Mouse (Mus musculus): Measurements from ENCODE around the gene Cryba2.

Cryba2 gene

DNA sequence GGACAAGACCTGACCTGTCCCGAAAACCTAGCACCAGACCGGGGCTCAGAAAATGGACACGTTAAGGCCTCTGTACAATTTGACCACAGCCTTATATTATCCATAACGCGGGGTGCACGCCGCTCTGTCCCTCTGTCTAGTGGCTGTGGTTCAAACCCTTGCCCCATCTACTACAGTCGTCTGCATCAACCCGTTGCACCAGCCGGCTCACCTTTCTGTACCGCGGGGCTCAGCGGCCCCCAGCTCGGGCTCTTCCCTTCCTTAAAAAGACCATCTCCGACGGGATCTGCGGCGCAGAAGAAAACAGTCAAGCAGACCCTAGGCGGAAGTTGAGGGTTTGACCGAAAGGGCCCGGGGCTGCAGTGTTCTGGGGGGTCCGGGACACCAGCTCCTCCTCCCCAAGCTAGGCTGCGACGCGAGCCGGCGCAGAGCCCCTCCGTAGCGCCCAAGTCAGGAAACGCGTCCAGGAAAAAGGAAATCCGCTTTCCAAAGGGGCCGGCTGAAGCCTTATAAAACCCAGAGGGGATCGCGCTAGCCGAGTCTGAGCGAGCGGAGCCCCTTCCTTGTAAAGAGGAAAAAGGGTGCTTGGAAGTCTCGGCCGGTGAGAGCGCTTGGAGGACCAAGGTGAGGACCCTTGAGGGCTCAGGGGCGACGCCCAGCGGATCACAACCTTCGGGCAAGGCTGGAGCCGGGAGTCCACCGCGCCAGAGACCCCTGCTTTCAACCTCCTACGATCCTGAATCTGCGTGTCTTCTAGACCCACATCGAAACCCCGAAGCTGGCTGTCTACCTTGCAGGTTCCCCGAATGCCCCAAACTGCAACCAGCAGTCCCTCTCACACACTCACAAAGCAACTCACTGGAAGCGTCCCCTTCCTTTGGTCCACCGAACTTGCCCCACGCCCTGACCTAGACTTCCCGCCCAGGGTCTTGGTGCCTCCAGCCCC lies 8.5 kb downstream of the Cryba2 start:
- WGBS, result 3% methylated on average over 57 of the region's 57 CpGs

DNA sequence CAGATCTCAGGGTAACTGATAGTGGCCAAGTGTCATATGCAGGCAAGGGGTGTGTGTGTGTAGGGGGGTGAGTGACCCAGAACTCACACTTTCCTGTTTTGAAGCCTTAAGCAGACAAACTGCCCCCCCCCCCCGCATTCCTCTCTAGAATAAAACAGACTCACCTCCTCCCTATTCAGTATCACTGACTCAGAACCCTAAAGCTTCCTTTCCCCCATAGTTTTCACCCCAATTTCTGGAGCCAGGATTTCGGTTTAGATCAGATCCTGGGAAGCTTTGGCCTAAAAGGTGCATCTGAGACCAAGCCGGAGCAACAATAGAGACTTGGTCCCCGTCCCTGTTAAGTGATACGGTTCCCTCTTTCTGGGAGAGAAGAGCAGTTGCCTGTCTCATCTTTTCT lies 9.5 kb downstream of the Cryba2 start:
- 53% methylated on average over 5 of the region's 5 CpGs for WGBS

DNA sequence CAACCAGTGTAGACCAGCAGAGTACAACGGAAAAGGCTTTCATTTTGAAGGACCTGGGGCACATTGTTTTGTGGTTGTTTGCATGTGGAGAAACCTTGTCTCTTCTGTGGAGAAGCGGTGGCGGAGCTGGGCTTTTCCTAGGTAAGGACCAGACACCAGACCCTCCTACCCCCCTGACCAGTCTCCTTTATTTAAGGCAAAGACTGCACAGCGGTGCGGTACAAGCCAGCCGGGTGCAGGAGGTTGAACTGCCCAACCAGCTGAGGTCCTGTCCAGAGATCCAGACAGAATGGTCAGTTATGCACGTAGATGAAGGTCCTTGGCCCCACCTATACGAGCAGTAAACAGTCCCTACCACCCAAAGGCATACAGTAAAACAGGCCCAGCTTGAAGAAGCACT lies 10.1 kb downstream of the Cryba2 start:
- 40% methylated on average over 8 of the region's 8 CpGs for WGBS

DNA sequence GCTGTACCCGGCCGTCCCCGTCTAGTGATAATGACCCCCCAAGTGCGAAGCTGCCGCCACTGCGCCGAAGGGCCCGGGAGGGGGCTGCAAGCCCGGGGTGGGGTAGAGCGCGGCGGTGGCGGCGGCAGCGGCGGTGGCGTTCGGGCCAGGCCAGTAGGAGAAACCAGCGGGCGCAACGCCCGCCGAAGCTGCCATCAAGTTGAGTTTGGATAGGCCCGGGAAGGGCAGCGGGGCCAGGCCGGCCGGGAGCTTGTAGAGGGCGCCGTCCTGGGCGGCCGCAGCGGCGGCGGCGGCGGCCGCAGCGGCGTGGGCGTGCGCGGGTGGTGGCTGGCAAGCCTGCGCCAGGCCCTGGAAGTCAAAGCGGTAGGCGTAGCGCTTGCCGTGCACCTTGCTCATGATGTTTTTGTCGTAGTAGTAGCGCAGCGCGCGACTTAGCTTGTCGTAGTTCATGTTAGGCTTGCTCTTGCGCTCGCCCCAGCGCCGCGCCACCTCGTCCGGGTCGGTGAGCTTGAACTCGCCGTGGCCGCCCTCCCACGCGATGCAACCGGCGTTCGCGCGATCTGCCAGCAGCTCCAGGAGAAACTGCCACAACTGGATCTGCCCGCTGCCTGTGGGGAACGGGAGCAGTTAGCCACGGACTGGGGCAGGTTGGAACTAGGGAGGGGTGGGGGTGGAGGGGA lies 10.7 kb downstream of the Cryba2 start:
- 1% methylated on average over 73 of the region's 74 CpGs for WGBS

DNA sequence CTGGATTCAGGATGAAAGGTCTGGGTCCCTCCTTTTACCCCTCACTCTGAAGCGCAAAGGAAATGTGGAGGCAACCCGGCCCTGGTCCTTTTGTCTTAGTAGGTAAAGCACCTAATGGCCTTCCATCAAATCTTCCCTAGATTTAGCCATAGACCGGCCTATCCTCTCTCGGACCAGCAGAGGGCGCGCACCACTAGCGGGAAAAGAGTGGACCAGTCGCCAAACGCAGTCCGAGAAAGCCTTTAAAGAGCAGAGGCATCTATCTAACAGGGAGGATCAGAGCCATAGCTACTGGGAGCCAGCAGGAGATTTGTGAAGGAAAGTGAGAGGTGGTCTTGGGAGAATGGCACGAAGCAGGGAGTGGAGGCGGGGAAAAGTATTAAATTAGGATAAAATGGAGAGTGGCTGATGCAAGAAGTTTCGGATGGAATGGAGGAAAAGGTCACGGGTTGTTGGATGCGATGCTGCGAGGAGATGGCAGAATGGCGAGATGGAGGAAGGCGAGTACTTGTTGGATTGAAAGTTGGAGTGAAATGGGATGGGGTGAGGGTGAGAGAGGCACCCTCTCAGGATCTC lies 12.1 kb downstream of the Cryba2 start:
- 8% methylated on average over 18 of the region's 18 CpGs for WGBS

DNA sequence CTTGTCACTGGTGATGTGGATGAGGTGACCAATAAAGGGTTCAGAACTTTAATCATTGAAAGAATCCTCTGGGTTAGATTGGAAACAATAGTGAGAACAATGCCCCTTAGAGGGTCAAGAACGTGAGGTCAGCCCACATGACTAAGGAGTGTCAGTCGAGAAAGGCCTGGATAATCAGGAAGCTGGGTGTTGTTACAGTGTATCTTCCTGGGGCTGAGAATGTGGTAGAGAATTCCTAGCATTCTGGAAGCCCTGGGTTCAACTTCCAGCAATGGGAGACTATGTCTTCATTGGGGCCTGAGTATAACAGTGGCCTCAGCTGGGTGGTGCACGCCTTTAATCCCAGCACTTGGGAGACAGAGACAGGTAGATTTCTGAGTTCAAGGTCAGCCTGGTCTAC lies 15.7 kb downstream of the Cryba2 start:
- WGBS, result 54% methylated on average over 3 of the region's 3 CpGs

DNA sequence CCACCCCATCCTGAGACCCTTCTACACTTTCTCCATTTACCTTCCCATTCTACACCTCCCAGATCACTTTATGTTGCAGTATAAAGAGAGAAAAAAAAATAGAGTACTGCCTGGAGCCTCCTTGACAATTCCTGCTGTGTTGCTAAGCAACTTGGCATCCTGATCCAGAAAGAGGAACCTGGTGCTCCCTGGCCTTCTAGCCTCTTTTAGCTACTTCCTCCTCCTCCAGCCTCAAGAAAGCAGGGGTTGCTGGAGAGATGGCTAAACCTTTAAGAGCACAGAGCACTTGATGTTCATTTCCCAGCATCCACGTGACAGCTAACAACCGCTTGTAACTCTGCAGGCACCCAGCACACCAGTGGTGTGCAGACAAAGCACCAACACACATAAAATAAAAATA lies 20.7 kb downstream of the Cryba2 start:
- 39% methylated on average over 2 of the region's 2 CpGs for WGBS

DNA sequence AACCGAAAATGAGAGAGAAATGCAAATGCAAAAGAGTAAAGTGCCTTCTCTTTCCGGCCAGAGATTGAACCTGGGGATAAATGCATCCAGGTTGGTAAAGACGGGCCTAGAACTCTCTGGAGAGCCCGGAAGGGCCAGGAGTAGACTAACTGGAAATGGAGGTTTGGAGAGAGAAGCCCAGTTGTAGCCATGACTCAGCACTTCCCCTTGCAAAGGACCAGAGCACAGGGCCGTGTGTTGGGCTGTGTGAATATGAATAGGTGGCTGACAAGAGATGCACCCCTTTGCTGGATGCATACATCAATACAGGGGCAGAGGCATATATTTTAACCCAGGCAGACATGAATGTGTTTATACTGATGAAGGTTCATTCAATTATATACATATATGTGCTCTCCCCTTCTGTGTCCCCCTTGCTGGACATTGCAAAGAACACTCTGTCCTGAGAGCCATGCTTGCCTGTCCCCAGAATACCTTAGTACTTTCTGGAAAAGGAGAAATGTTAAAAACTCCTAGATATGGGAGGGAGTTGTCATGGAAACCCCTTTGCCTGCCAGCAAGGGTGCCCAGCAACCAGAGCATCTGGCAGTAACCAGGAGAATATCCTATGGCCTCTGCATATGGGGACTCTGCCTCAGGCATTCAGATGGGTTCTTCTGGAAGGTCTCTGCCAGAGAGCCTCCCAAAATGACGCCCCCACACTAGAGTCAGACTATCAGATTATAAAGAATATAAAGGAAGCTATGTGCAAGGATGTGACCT lies 33.5 kb downstream of the Cryba2 start:
- WGBS, result 27% methylated on average over 6 of the region's 6 CpGs

DNA sequence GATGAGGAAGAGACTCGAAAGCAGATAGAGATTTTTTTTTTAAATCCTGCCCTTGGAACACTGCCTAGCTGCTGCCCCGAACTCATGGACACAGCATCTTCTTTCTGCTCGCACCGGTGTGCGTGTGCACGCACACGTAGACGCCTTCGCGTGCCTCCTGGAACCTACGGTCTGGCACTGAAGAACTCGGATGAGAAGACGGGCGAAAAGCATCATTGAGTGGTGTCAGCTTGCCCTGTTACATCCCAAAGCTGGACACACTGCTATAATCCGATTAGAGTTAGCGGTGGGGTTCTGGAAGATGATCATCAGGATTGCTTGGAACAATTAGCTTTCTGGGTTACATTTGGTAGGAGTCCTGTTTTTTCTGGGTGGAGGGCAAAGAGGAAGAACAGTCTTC lies 34.1 kb downstream of the Cryba2 start:
- 6% methylated on average over 16 of the region's 16 CpGs for WGBS

DNA sequence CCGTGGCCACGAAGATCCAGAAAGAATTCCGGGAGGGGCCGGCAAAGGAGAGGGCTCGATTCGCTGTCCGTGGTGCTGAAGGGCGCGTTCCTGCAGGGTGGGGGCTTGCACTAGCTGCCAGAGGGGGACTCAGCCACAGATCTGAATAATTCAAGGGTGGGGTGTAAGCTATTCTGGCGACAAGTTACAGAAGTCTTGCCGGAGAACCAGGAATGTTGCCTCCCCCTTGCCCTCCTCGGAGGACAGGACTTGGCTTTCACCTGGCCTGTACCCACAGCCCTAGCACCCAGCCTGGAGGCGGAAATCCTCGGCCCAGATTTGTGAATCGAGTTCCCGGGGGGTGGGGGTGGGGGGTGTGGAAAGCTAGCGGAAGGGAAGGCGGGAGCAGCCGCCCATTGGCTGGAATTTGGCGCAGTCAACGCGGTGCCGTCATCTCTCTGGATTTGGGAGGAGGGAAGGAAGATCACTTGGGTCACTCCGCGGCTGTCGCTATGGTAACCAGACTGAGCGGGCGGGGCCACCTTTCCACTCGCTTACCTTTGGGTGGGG lies 34.7 kb downstream of the Cryba2 start:
- 1% methylated on average over 29 of the region's 29 CpGs for WGBS

DNA sequence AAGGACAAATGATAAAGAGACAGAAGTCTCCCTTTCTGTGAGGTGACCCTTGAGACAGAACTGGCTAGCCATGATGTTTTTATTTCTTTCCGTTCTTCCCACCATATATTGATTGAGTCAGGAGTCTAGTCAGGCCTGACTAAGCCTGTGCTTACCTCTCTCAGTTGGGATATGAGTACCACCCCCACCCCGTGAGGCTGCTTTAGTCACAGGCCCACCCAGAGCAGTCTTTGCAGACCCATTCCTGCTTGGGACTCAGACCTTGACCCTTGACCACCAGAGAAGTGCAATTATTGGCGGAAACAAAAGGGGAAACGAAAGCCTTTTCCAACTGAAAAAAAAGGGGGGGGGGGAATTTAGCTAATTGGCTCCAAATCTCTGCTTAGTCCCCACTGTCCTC lies 35.3 kb downstream of the Cryba2 start:
- WGBS, result 7% methylated on average over 4 of the region's 4 CpGs

DNA sequence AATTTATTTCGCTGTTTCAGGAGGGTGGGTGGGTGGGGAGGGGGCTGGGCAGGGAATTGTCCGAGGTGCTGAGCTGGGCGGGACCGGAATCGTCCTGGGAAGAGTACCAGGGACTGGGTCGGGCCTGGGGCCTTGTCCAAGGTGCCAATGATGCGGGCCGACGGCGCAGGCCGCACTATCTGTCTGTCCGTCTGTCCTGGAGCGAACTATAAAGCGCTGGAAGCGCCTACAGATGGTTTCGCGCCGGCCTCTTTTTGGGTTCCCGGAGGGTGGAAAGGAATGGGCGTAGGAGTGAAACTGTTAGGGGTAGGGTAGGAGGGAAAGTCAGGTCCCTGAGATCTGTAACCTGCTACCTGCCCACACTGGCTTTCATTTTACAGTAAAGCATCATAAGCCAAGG lies 35.7 kb downstream of the Cryba2 start:
- WGBS, result 9% methylated on average over 20 of the region's 20 CpGs

DNA sequence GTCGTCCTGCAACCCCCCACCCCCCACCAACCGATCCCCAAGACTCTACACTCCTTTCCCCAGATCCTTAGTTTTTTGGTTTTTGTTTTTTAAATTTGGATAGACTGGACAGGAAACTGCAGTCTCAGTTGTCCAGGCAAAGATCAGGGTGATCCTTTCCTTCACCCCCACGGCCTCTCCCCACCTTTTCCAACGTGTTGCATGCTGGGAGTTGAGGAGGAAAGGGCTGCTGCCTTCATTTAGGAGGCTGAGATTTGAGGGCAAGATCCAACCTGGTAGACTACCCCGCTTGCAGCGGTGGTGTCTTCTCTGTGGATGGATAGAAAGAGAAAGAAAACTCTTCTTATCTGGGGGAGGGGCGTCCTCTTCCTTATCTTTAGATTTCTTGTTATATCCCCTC lies 36.2 kb downstream of the Cryba2 start:
- WGBS, result 2% methylated on average over 7 of the region's 7 CpGs

DNA sequence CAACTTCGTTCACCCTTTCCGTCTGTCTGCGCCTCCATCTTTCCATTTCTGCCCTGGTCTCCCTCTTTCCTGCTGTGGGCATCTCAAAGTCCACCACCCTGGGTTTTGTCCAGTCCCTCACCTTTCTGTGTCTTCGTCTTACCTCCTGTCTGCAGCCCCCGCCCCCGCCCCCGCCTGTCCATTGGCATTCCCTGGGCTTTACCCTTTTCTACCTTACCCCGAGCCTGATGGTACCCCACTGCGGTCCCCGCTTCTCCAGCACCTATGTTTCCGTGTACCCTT lies 36.6 kb downstream of the Cryba2 start:
- WGBS, result 5% methylated on average over 11 of the region's 11 CpGs

DNA sequence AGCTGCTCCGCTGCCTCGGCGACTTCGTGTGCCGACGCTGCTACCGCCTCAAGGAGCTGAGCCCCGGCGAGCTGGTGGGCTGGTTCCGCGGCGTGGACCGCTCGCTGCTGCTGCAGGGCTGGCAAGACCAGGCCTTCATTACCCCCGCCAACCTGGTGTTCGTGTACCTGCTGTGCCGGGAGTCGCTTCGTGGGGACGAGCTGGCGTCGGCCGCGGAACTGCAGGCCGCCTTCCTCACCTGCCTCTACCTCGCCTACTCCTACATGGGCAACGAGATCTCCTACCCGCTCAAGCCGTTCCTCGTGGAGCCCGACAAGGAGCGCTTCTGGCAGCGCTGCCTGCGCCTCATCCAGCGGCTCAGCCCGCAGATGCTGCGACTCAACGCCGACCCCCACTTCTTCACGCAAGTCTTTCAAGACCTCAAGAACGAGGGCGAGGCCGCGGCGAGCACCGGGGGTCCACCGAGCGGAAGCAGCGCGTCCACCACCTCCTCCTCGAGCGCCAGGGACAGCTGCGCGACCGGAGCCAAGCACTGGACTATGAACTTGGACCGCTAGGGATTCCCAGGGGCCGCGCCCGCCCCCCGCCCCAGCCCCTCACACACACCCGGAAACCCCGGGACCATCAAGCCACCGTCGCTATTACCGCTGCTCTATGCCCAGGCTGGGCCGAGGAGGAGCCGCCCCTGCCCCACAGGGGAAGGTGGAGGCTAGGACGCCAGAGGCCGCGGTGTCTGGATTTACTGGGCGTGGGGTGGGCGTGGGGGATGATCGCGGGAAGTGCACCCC lies 37.1 kb downstream of the Cryba2 start:
- under 1% methylated on average over 73 of the region's 74 CpGs for WGBS

DNA sequence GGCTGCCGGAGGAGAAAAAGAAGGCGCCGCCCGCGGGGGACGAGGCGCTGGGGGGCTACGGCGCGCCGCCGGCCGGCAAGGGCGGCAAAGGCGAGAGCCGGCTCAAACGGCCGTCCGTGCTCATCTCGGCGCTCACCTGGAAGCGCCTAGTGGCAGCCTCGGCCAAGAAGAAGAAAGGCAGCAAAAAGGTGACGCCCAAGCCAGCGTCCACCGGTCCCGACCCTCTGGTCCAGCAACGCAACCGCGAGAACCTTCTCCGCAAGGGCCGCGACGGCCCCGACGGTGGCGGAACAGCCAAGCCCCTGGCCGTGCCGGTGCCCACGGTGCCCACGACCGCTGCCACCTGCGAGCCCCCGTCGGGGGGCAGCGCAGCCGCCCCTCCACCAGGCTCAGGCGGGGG lies 37.8 kb downstream of the Cryba2 start:
- WGBS, result under 1% methylated on average over 48 of the region's 48 CpGs

DNA sequence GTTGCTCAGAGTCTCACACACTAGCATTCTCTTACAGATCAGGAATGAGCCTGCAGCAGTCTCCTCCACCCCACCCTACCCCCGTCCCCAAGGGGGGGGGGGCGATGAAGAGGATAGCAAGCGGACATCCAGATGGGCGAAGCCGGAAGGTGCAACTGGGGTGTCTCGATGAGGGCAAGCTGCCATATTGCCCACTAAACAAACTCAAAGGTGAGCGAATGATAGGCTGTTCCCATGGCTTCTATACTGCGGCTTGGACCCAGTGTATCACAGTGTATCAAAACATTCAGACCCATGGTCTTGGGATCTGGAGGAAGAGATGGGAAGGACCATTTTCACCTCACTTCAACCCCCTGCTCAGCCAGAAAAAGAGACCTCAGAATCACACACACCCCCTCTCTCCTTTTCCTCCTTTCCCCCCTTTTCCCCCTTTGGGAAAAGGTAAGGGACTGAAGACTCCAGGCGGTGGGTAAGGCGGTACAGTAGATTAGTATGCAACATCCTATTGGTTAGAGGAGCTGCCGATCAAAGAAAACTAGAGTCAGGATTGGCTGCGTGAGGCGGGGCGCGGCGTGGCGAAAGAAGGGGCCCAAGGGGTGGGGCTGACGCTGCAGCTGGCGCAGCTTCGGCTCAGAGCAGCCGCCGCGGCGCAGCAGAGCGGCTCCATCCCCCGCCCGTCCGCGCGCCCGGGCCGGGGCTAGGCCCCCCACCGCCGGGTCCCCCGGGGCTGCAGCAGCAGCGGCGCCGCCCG lies 38.5 kb downstream of the Cryba2 start, which contains the start of gene Cdk5r2:
TSS of gene Cdk5r2 (plus strand) at position 629 of the 751 bp plus-strand sequence.
- 2% methylated on average over 39 of the region's 39 CpGs for WGBS

DNA sequence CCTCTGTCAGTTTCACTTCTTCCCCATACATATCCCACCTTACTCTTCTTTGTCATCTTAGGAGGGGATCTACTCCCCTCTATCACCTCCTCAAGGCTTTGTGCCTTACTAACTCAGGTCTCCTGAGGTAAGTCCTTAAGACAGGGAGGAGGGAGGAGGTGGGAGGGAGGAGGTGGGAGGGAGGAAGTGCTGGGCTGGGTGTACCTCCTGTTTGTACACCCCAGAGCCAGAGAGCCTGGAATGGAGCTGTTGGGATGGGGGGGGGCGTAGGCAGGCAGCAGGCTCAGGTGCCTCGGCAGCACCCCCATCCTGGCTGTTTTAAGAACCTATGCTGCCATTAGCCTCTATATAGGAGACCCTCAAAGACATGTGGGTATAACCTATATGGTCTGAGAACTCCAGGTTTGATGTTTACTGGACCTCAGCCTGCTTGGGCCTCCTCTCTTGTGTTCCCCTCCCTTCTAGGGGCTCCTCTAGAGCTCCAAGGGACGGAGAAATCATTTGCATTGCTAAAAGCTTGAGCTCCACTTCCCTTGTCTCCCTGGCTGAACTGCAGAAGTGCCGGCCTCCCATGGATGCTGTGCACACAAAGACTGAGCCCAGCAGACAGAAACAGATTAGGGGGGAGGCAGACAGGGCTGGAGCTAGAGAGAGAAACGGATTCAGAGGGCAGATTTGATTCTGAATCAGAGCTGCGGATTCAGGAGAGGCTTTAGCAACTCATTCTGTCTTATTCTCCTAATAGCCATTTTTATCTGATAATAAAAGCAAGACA lies 41.8 kb downstream of the Cryba2 start:
- 11% methylated on average over 6 of the region's 6 CpGs for WGBS

DNA sequence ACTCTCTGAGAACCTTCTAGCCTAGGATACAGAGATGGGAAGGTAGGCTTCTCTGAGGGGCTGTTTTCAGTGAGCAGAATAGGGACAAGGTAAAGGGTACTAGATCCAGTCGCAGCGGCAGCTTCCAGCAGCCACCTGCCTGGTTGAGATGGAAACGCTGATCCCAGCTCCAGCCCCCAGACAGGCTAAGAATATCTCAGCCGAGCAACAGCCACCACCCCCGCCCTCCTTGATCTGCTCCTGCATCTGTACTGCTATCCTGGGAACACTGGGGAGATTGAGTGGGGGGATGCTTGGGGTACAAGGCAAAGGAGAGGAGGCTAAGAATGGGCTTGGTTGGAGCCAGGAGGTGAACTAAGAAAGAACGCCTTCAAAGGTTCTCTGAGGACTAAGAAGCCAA lies 42.7 kb downstream of the Cryba2 start:
- WGBS, result 13% methylated on average over 6 of the region's 6 CpGs

DNA sequence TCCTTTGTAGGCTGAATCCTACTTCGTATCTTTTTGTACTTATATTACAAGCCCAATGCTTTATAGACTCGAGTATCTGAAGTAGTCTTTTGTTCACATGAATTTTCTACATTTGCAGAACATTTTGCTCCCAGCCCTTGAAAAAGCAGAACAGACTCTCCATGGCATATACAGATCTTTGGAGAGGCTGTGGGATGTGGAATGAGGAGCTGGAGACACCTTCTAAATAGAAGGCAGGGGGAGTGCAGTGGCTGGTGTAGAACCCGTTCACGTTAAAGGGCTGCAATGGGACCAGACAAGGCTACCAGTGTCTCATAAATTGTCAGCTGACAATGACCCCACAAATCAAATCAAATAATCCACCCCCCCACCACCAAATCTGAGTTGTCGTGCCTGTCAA lies 44.0 kb downstream of the Cryba2 start:
- WGBS, result 28% methylated on average over 5 of the region's 5 CpGs
